Mouse (Mus musculus) cerebellum, postnatal 14 days (tissue): ENCODE data around the gene Stag3.

ENCODE experiments used
- DNase-seq, 2 experiments: peaks; one replicate each; pipeline ENCODE4 v3.0.0; 2021; ENCODE audit warnings: mixed read lengths in 2 of 2

Stag3 gene

GRCm38 (mm10) chr5:138271232-138271631, 8.8 kb upstream of the Stag3 start:
- no peak for DNase-seq

GRCm38 (mm10) chr5:138272409-138272923, 7.6 kb upstream of the Stag3 start, which contains the start of gene Gal3st4:
Gal3st4 (minus strand) TSS chr5:138272840.
- DNase-seq, result no peak

GRCm38 (mm10) chr5:138274186-138274585, 5.9 kb upstream of the Stag3 start:
- DNase-seq, result no peak

GRCm38 (mm10) chr5:138275216-138276050, 4.6 kb upstream of the Stag3 start:
- DNase-seq, result no peak

- no peak for DNase-seq
Measured at GRCm38 (mm10) chr5:138277994-138278393, 2.0 kb upstream of the Stag3 start.

- DNase-seq, result no peak
Measured at GRCm38 (mm10) chr5:138280425-138280768, 357 bp downstream of the Stag3 start.

GRCm38 (mm10) chr5:138280829-138281228, 789 bp downstream of the Stag3 start:
- no peak for DNase-seq

- no peak for DNase-seq
Measured at GRCm38 (mm10) chr5:138281798-138282197, 1.8 kb downstream of the Stag3 start.

GRCm38 (mm10) chr5:138283540-138283939, 3.5 kb downstream of the Stag3 start:
- no peak for DNase-seq

- DNase-seq, result no peak
Measured at GRCm38 (mm10) chr5:138287861-138288260, 7.8 kb downstream of the Stag3 start.

- DNase-seq, result no peak
Measured at GRCm38 (mm10) chr5:138291638-138292037, 11.6 kb downstream of the Stag3 start.

- DNase-seq, result no peak
Measured at GRCm38 (mm10) chr5:138294158-138294557, 14.1 kb downstream of the Stag3 start.

GRCm38 (mm10) chr5:138299613-138300012, 19.6 kb downstream of the Stag3 start:
- no peak for DNase-seq

GRCm38 (mm10) chr5:138312795-138313194, 32.8 kb downstream of the Stag3 start:
- DNase-seq, result no peak

- no peak for DNase-seq
Measured at GRCm38 (mm10) chr5:138341661-138342060, 61.6 kb downstream of the Stag3 start, which contains the start of gene Pvrig. Pvrig (plus strand) TSS chr5:138341961.

- no peak for DNase-seq
Measured at GRCm38 (mm10) chr5:138343216-138343615, 63.2 kb downstream of the Stag3 start.
